Mouse (Mus musculus): Measurements from ENCODE around the gene Tbpl1.

- TF ChIP-seq CTCF (IDR thresholded peaks at IDR 0.05; ENCODE audit: control insufficient read depth, insufficient read depth, insufficient replicate concordance, low read depth, low read length) (peak; percentile 46; the same call in 1 of the 2 replicates), POLR2A (IDR thresholded peaks at IDR 0.05; ENCODE audit: control insufficient read depth, low read depth, low read length) (no peak)
These were observed 46.2 kb upstream of the Tbpl1 start for GRCm38 (mm10) chr10:22777939-22778338.

All from testis, adult 2 months (tissue).